Mouse (Mus musculus) olfactory bulb, adult 2 months (tissue): ENCODE data around the gene Rnf182.

ENCODE experiments used
- CTCF ChIP-seq: fragments of 200-500 bp; IDR thresholded peaks from 2 replicates; pipeline ENCODE4 v1.5.1; 2012; ENCODE audit warnings: low read depth, mild to moderate bottlenecking, low read length, moderate library complexity; ENCODE audit not compliant: insufficient read depth
- POLR2A ChIP-seq: fragments of 200-500 bp; IDR thresholded peaks from 2 replicates; pipeline ENCODE4 v1.6.1; 2012; ENCODE audit warnings: mild to moderate bottlenecking, low read depth, low read length, moderate library complexity; ENCODE audit not compliant: insufficient read depth

DNA sequence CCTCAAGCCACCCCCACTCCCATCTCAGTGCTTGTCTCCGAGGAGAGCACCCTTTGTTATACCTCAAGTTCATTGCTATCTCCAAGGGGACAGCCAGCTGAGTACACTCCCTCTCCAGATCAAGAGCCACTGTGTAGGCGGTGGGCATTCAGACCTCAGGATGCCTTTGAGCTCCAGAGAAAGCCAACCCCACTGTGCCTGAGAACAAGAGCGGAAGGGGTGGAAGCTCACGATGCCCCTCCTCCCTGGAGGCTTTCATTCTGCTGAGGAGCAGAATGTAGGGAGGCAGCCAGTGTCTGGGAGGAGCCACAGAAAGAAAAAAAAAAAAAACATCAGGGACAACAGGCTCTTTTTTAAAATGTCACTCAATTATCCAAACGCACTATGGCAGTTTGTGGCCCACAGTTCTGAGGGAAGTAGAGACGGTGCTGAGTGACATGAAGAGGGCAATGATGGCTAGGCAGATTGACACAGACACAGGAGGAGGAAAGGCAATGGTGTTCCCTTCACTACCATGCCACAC is 101.1 kb downstream of the Rnf182 start:
- TF ChIP-seq POLR2A (no peak), CTCF (no peak)
